Mouse (Mus musculus): ENCODE measurements at regions not wholly inside any gene's neighbourhood (a gene's known extent, or its start where the extent isn't known, plus 50 kb on each side); places are given as distances from the start of the nearest gene placed in this dataset.

DNA sequence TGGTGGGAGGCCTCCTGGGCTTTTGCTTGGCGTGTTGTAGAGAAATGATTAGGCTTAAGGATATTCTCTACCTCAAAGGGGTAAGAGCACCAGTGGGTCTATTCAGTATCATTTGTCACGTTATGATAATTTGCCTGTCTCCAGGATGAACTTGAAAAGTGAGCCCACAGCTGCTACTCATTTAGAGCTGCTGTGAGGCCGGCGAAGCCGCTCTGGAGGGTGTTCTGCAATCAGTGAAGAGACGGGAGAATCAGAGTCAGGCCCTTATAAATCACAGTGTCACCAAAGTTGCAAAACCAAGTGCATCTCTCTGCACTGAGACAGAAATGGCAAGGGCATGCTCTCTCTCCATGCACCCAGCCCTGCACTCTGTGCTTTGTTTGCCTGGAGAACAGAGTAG lies 467.7 kb upstream of the Nrp1 start:
- Histone ChIP-seq H3K9ac (replicated peaks; ENCODE audit: low read depth, low read length) (no peak overlapping the region), H3K36me3 (ENCODE audit: control insufficient read depth, insufficient read depth) (no peaks in the 10 kb centered on the region), H3K9me3 (ENCODE audit: control insufficient read depth, low read length) (no peaks in the 10 kb centered on the region), H3K4me1 (replicated peaks; ENCODE audit: control insufficient read depth, insufficient read depth, low read length) (no peaks in the 10 kb centered on the region), H3K4me3 (replicated peaks; ENCODE audit: low read length) (no peak overlapping the region), H3K27me3 (replicated peaks; ENCODE audit: control insufficient read depth, insufficient read depth, low read length) (no peaks in the 10 kb centered on the region), H3K27ac (ENCODE audit: low read length) (no peak overlapping the region), H3K4me2 (ENCODE audit: low read length) (no peak overlapping the region)
- WGBS = 63% methylated on average over 6 of the region's 6 CpGs
- no peak for ATAC-seq

DNA sequence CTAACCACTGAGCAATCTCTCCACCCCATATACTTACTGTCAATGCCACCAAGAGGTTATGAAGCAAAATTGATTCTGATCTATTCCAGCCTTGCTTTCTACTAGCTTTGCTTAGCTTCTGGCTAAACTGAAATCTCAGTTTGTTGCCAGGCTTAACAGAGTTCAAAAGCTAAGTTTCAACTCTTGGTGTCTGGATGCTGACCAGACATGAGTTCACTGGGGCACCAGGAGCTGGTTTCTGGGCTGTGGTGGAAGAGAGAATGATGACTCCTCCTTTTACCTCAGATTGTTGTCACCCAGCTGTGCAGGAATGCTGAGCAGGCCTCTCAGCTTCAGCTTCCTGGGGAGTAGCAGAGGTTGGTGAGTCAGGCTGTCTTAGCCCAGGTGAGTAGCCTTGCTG lies 464.1 kb upstream of the Nrp1 start:
- H3K27ac ChIP-seq (ENCODE audit: low read length) = no peak overlapping the region
- no peak overlapping the region for H3K4me3 ChIP-seq (replicated peaks; ENCODE audit: low read length)
- H3K9ac ChIP-seq (replicated peaks; ENCODE audit: low read depth, low read length) = no peak overlapping the region
- H3K27me3 ChIP-seq (replicated peaks; ENCODE audit: control insufficient read depth, insufficient read depth, low read length) = no peaks in the 10 kb centered on the region
- H3K9me3 ChIP-seq (ENCODE audit: control insufficient read depth, low read length) = no peaks in the 10 kb centered on the region
- H3K4me2 ChIP-seq (ENCODE audit: low read length) = no peak overlapping the region
- no peaks in the 10 kb centered on the region for H3K36me3 ChIP-seq (ENCODE audit: control insufficient read depth, insufficient read depth)
- no peaks in the 10 kb centered on the region for H3K4me1 ChIP-seq (replicated peaks; ENCODE audit: control insufficient read depth, insufficient read depth, low read length)
- no peak for ATAC-seq

DNA sequence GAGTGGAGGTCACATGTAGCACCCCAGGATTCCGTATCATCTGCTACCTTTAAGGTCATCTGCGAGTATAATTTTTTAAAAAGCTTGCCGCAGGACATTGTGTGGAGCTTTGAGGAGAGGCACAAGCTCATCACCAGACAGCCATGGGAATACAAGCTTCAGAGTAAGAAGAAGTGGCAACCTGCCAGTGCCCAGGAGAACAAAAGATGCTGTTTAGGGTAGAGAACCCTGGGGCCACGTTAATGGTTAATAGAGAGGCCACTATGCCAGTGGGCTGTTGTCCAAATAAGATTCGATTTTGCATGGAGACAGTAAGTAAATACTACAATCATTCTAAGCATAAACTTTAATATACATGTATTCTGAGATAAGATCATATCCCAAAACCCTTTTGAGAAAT lies 450.0 kb upstream of the Nrp1 start:
- no peak overlapping the region for H3K4me3 ChIP-seq (replicated peaks; ENCODE audit: low read length)
- no peak for ATAC-seq
- no peaks in the 10 kb centered on the region for H3K4me1 ChIP-seq (replicated peaks; ENCODE audit: control insufficient read depth, insufficient read depth, low read length)
- no peak overlapping the region for H3K9ac ChIP-seq (replicated peaks; ENCODE audit: low read depth, low read length)
- no peaks in the 10 kb centered on the region for H3K27me3 ChIP-seq (replicated peaks; ENCODE audit: control insufficient read depth, insufficient read depth, low read length)
- no peak overlapping the region for H3K27ac ChIP-seq (ENCODE audit: low read length)
- H3K36me3 ChIP-seq (ENCODE audit: control insufficient read depth, insufficient read depth) = no peaks in the 10 kb centered on the region
- no peak overlapping the region for H3K4me2 ChIP-seq (ENCODE audit: low read length)
- no peaks in the 10 kb centered on the region for H3K9me3 ChIP-seq (ENCODE audit: control insufficient read depth, low read length)
- 60% methylated on average over 5 of the region's 5 CpGs for WGBS

DNA sequence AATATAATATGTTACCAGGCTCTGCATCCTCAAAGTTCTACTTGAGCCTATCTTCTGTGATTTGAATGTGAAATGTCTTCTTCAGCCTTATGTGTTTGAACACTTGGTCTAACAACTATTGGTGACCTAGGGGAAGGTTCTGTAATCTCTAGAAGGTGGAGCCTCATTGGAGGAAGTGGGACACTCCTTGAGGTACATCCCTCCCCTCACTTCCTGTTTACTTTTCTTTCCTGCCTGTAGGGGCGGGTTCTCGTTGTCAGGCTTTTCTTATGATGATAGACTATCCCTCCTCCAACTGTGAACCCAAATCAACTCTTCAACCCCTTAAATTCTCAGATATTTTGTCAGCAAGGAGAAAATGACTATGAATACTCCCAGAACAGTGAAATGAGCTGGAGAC lies 448.8 kb upstream of the Nrp1 start:
- H3K9ac ChIP-seq (replicated peaks; ENCODE audit: low read depth, low read length) = no peak overlapping the region
- no peak overlapping the region for H3K4me2 ChIP-seq (ENCODE audit: low read length)
- no peaks in the 10 kb centered on the region for H3K9me3 ChIP-seq (ENCODE audit: control insufficient read depth, low read length)
- no peak overlapping the region for H3K4me3 ChIP-seq (replicated peaks; ENCODE audit: low read length)
- H3K27me3 ChIP-seq (replicated peaks; ENCODE audit: control insufficient read depth, insufficient read depth, low read length) = no peaks in the 10 kb centered on the region
- no peak for ATAC-seq
- 0 out of 2 replicates have a peak, but pooled peaks cover 2% of the 10 kb centered on the region for H3K4me1 ChIP-seq (replicated peaks; ENCODE audit: control insufficient read depth, insufficient read depth, low read length)
- no peaks in the 10 kb centered on the region for H3K36me3 ChIP-seq (ENCODE audit: control insufficient read depth, insufficient read depth)
- 85% methylated on average over 2 of the region's 2 CpGs for WGBS
- no peak overlapping the region for H3K27ac ChIP-seq (ENCODE audit: low read length)

DNA sequence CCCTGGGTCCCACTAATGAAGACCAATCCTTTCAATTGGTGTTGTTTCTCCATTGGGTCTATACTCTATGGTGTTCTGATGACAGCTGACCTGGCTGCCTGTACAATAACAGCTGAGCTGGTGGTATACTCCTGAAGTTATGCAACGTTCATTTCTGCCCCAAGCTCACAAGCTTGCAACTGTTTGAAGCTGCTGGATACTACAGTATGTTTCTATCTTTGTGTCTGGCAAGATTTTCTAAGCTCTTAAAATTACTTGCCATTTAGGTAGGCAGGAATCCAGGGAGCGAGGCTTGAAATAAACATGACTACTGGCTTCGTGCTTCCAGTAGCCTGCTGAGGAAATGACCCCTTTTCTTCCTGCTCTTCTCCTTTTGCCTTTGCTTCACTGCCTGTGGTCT lies 444.3 kb upstream of the Nrp1 start:
- ATAC-seq = no peak
- no peak overlapping the region for H3K4me3 ChIP-seq (replicated peaks; ENCODE audit: low read length)
- H3K36me3 ChIP-seq (ENCODE audit: control insufficient read depth, insufficient read depth) = no peaks in the 10 kb centered on the region
- peaks cover 11% of the 10 kb centered on the region for H3K4me1 ChIP-seq (replicated peaks; ENCODE audit: control insufficient read depth, insufficient read depth, low read length)
- WGBS = 64% methylated on average over 3 of the region's 3 CpGs
- H3K9ac ChIP-seq (replicated peaks; ENCODE audit: low read depth, low read length) = no peak overlapping the region
- no peaks in the 10 kb centered on the region for H3K9me3 ChIP-seq (ENCODE audit: control insufficient read depth, low read length)
- H3K27me3 ChIP-seq (replicated peaks; ENCODE audit: control insufficient read depth, insufficient read depth, low read length) = no peaks in the 10 kb centered on the region
- no peak overlapping the region for H3K4me2 ChIP-seq (ENCODE audit: low read length)
- no peak overlapping the region for H3K27ac ChIP-seq (ENCODE audit: low read length)

DNA sequence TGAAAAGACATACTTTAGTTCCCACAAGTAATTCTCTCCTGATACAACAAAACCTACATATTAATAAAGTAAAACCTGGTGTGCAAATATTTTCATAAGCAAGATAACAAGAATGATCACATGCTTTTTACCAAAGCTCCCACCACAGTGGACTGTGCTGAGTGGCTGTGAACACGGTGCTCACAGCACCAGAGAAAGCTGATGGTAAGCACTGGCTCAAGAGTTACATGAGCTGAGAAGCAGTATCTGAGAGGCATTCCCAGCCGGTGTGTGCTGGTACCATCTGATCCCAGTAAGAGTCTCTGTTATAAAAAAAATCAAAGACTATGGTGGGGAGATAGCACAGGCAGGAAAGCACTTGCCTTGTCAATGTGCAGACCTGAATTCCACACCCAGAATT lies 443.5 kb upstream of the Nrp1 start:
- no peak for ATAC-seq
- 84% methylated on average over 2 of the region's 2 CpGs for WGBS

DNA sequence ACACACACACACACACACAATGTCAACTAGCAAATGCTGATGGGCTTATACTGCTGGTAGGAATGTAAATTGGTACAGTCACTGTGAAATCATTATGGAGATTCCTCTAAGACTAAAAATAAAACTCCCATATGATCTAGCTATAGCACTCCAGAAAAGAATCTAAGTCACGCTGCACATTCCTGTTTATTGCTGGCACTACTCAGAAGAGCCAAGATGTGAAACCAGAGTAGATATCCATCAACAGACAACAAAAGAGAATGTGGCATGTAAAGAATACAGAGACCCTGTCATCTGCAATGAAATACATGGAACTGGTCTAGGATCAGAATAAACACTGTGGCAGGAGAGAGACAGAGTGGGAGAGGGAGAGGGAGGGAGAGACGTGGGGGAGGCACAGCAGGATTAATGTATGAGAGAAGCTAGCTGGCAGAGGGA lies 442.8 kb upstream of the Nrp1 start:
- Histone ChIP-seq H3K27me3 (replicated peaks; ENCODE audit: control insufficient read depth, insufficient read depth, low read length) (no peaks in the 10 kb centered on the region), H3K36me3 (ENCODE audit: control insufficient read depth, insufficient read depth) (no peaks in the 10 kb centered on the region), H3K4me3 (replicated peaks; ENCODE audit: low read length) (no peak overlapping the region), H3K9ac (replicated peaks; ENCODE audit: low read depth, low read length) (no peak overlapping the region), H3K4me1 (replicated peaks; ENCODE audit: control insufficient read depth, insufficient read depth, low read length) (peaks cover 11% of the 10 kb centered on the region), H3K4me2 (ENCODE audit: low read length) (no peak overlapping the region), H3K27ac (ENCODE audit: low read length) (peak overlapping the region; percentile 16; the same call in 1 of the 2 replicates), H3K9me3 (ENCODE audit: control insufficient read depth, low read length) (no peaks in the 10 kb centered on the region)
- peak; percentile 43; the same call in 1 of the 2 replicates for ATAC-seq
- 39% methylated on average over 2 of the region's 2 CpGs for WGBS

More for the DNA sequence above, 443.5 kb upstream of the Nrp1 start:
- H3K36me3 ChIP-seq (ENCODE audit: control insufficient read depth, insufficient read depth) = no peaks in the 10 kb centered on the region
- H3K9ac ChIP-seq (replicated peaks; ENCODE audit: low read depth, low read length) = no peak overlapping the region
- no peak overlapping the region for H3K4me2 ChIP-seq (ENCODE audit: low read length)
- H3K9me3 ChIP-seq (ENCODE audit: control insufficient read depth, low read length) = no peaks in the 10 kb centered on the region
- no peak overlapping the region for H3K4me3 ChIP-seq (replicated peaks; ENCODE audit: low read length)
- H3K27me3 ChIP-seq (replicated peaks; ENCODE audit: control insufficient read depth, insufficient read depth, low read length) = no peaks in the 10 kb centered on the region
- peaks cover 11% of the 10 kb centered on the region for H3K4me1 ChIP-seq (replicated peaks; ENCODE audit: control insufficient read depth, insufficient read depth, low read length)
- H3K27ac ChIP-seq (ENCODE audit: low read length) = no peak overlapping the region

DNA sequence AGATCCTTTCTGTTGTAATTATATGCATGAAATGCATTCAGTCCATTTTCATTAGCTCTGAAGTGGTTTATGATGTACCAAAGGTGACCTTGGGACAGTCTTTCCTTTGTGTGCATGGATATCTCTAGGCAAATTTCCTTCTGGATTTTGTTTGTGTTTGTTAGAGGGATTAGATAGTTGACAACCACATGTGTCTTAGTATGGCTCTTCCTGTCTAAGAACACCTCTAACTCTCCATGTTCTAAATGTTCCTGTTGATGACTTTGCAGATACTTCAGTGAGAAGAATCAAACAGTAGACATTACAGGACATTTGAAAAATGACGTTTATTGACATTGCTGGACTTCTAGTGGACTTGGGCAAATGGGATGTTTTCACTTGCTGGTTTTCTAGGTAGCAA lies 436.5 kb upstream of the Nrp1 start:
- ATAC-seq = no peak
- Histone ChIP-seq H3K4me1 (replicated peaks; ENCODE audit: control insufficient read depth, insufficient read depth, low read length) (no peaks in the 10 kb centered on the region), H3K36me3 (ENCODE audit: control insufficient read depth, insufficient read depth) (no peaks in the 10 kb centered on the region), H3K27me3 (replicated peaks; ENCODE audit: control insufficient read depth, insufficient read depth, low read length) (no peaks in the 10 kb centered on the region), H3K4me3 (replicated peaks; ENCODE audit: low read length) (no peak overlapping the region), H3K4me2 (ENCODE audit: low read length) (no peak overlapping the region), H3K9me3 (ENCODE audit: control insufficient read depth, low read length) (no peaks in the 10 kb centered on the region), H3K9ac (replicated peaks; ENCODE audit: low read depth, low read length) (no peak overlapping the region), H3K27ac (ENCODE audit: low read length) (no peak overlapping the region)
- WGBS = 93% methylated on average over 1 of the region's 1 CpGs

DNA sequence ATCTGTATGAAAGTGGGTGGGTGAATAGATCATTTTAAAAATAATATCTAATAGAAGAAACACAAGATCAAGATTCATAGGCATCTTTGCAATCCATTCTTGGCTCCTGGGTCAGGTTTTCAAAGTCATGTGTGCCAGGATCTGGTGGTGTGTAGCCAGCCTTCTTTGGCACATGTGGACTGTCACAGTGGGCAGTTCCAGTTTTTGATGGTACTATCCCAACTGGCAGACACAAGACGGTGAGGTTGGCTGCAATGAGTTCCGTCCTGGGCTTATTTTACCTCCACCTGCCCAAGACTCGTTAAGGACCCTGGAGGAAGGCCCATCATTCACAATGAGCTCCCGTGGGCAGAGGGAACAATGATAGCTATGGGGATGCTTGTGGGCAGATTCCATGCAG lies 435.1 kb upstream of the Nrp1 start:
- no peak overlapping the region for H3K4me3 ChIP-seq (replicated peaks; ENCODE audit: low read length)
- H3K4me1 ChIP-seq (replicated peaks; ENCODE audit: control insufficient read depth, insufficient read depth, low read length) = no peaks in the 10 kb centered on the region
- no peaks in the 10 kb centered on the region for H3K9me3 ChIP-seq (ENCODE audit: control insufficient read depth, low read length)
- ATAC-seq = no peak
- no peaks in the 10 kb centered on the region for H3K27me3 ChIP-seq (replicated peaks; ENCODE audit: control insufficient read depth, insufficient read depth, low read length)
- no peak overlapping the region for H3K27ac ChIP-seq (ENCODE audit: low read length)
- no peak overlapping the region for H3K4me2 ChIP-seq (ENCODE audit: low read length)
- 60% methylated on average over 4 of the region's 4 CpGs for WGBS
- H3K9ac ChIP-seq (replicated peaks; ENCODE audit: low read depth, low read length) = no peak overlapping the region
- H3K36me3 ChIP-seq (ENCODE audit: control insufficient read depth, insufficient read depth) = no peaks in the 10 kb centered on the region

DNA sequence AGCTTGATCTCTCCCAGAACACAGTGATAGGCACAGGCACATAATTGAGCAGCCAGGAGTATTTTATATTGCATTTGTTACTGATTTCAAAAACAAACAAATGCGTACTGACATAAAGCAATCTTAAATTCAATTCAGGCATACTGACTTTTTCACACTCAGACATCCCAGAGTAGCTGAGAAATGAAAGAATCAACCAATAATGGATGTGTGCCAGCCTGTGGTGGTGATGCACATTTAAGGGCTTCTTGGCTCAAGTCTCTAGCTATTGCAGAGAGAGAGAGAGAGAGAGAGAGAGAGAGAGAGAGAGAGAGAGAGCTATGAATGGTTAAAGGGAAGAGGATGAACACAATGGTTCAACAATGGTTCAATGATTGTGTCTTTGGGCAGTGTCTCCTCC lies 426.1 kb upstream of the Nrp1 start:
- Histone ChIP-seq H3K4me3 (replicated peaks; ENCODE audit: low read length) (no peak overlapping the region), H3K4me1 (replicated peaks; ENCODE audit: control insufficient read depth, insufficient read depth, low read length) (peaks cover 9% of the 10 kb centered on the region), H3K9ac (replicated peaks; ENCODE audit: low read depth, low read length) (no peak overlapping the region), H3K27me3 (replicated peaks; ENCODE audit: control insufficient read depth, insufficient read depth, low read length) (no peaks in the 10 kb centered on the region), H3K9me3 (ENCODE audit: control insufficient read depth, low read length) (no peaks in the 10 kb centered on the region), H3K4me2 (ENCODE audit: low read length) (no peak overlapping the region), H3K36me3 (ENCODE audit: control insufficient read depth, insufficient read depth) (no peaks in the 10 kb centered on the region), H3K27ac (ENCODE audit: low read length) (no peak overlapping the region)
- ATAC-seq = no peak
- 74% methylated on average over 1 of the region's 1 CpGs for WGBS
